Mouse (Mus musculus) MEL (cell line): Measurements from ENCODE around the gene Sh2b2. TPM values are rescaled to one million over a fixed set of nuclear protein-coding genes. Genes with fewer than 3 reads are reported as not detected.

Source experiments
- DNase-seq: peaks from one replicate; pipeline ENCODE4 v3.0.0; 2011; ENCODE audit warnings: low read depth, low spot score
- H3K27ac ChIP-seq: 2 replicates; pipeline ENCODE4 v1.5.1; 2012; ENCODE audit warnings: low read depth, mild to moderate bottlenecking, control low read depth, low read length, moderate library complexity; ENCODE audit not compliant: control insufficient read depth
- H3K27me3 ChIP-seq, 2 experiments: fragments of 150-350 bp in 1 of 2; sonication (generic) in 1 of 2; 2 replicates each; pipeline ENCODE4 v1.6.1; 2012; ENCODE audit warnings: low read length in 2 of 2, mild to moderate bottlenecking in 2 of 2, improper control_type of control experiment in 1 of 2, moderate library complexity in 1 of 2; ENCODE audit not compliant: insufficient read depth in 2 of 2, control insufficient read depth in 1 of 2
- H3K36me3 ChIP-seq, 2 experiments: 2 replicates each; pipeline ENCODE4 v1.6.1; 2012 to 2014; ENCODE audit warnings: low read length in 2 of 2, improper control_type of control experiment in 1 of 2, inconsistent platforms in 1 of 2, mild to moderate bottlenecking in 1 of 2; ENCODE audit not compliant: insufficient read depth in 2 of 2, control insufficient read depth in 1 of 2
- H3K4me1 ChIP-seq, 2 experiments: fragments of 150-350 bp in 1 of 2; sonication (generic) in 1 of 2; 2 replicates each; pipeline ENCODE4 v1.6.1; 2012; ENCODE audit warnings: low read length in 2 of 2, improper control_type of control experiment in 1 of 2, mild to moderate bottlenecking in 1 of 2; ENCODE audit not compliant: insufficient read depth in 2 of 2, control insufficient read depth in 1 of 2
- H3K4me3 ChIP-seq, 2 experiments: fragments of 150-350 bp in 1 of 2; sonication (generic) in 1 of 2; 2 replicates each; pipeline ENCODE4 v1.5.1; 2012; ENCODE audit warnings: low read depth in 2 of 2, low read length in 2 of 2, mild to moderate bottlenecking in 2 of 2, moderate library complexity in 2 of 2, control low read depth in 1 of 2, improper control_type of control experiment in 1 of 2; ENCODE audit not compliant: control insufficient read depth in 1 of 2, insufficient read depth in 1 of 2
- H3K79me2 ChIP-seq: 2 replicates; pipeline ENCODE4 v1.6.1; 2012; ENCODE audit warnings: mild to moderate bottlenecking, low read length, moderate library complexity; ENCODE audit not compliant: control insufficient read depth, poor library complexity, insufficient read depth
- H3K9ac ChIP-seq: 2 replicates; pipeline ENCODE4 v1.6.1; 2012; ENCODE audit warnings: low read depth, mild to moderate bottlenecking, control low read depth, low read length, moderate library complexity; ENCODE audit not compliant: control insufficient read depth, poor library complexity, severe bottlenecking
- H3K9me3 ChIP-seq: fragments of 150-350 bp; sonication (generic); replicated peaks from 2 replicates; pipeline ENCODE4 v1.6.1; 2012; ENCODE audit warnings: mild to moderate bottlenecking, low read length, improper control_type of control experiment, moderate library complexity; ENCODE audit not compliant: insufficient read depth
- BHLHE40 ChIP-seq: IDR thresholded peaks from 2 replicates; pipeline ENCODE4 v1.6.1; 2012; ENCODE audit warnings: low read depth, mild to moderate bottlenecking, inconsistent platforms, low read length, improper control_type of control experiment, borderline replicate concordance
- EP300 ChIP-seq, 2 experiments: IDR thresholded peaks; 2 replicates each; pipeline ENCODE4 v1.6.1; 2011; ENCODE audit warnings: improper control_type of control experiment in 2 of 2, low read length in 2 of 2, low read depth in 1 of 2, mild to moderate bottlenecking in 1 of 2
- KAT2A ChIP-seq: conservative IDR thresholded peaks from 2 replicates; pipeline ENCODE4 v1.6.1; 2012; ENCODE audit warnings: low read depth, low read length, improper control_type of control experiment, inconsistent platforms
- MAX ChIP-seq: IDR thresholded peaks from 2 replicates; pipeline ENCODE4 v1.6.1; 2011; ENCODE audit warnings: low read length, improper control_type of control experiment
- MXI1 ChIP-seq: IDR thresholded peaks from 2 replicates; pipeline ENCODE4 v1.6.1; 2011; ENCODE audit warnings: mild to moderate bottlenecking, low read depth, low read length, improper control_type of control experiment
- NRF1 ChIP-seq: IDR thresholded peaks from 2 replicates; pipeline ENCODE4 v1.6.1; 2014; ENCODE audit warnings: low read depth, mild to moderate bottlenecking, inconsistent platforms, low read length, improper control_type of control experiment, moderate library complexity; ENCODE audit not compliant: poor library complexity, insufficient read depth, severe bottlenecking
- POLR2AphosphoS2 ChIP-seq: IDR thresholded peaks from 2 replicates; pipeline ENCODE4 v1.6.1; 2011; ENCODE audit warnings: low read length, improper control_type of control experiment
- RCOR1 ChIP-seq: IDR thresholded peaks from 2 replicates; pipeline ENCODE4 v1.6.1; 2012; ENCODE audit warnings: low read depth, mild to moderate bottlenecking, inconsistent platforms, low read length, improper control_type of control experiment
- SIN3A ChIP-seq: IDR thresholded peaks from 2 replicates; pipeline ENCODE4 v1.6.1; 2012; ENCODE audit warnings: low read length, improper control_type of control experiment, inconsistent platforms
- SMC3 ChIP-seq: IDR thresholded peaks from 2 replicates; pipeline ENCODE4 v1.6.1; 2011; ENCODE audit warnings: low read depth, low read length, improper control_type of control experiment
- TAL1 ChIP-seq: IDR thresholded peaks from 2 replicates; pipeline ENCODE4 v1.6.1; 2012; ENCODE audit warnings: mild to moderate bottlenecking, inconsistent platforms, low read length, moderate library complexity, mixed read lengths
- UBTF ChIP-seq: IDR thresholded peaks from 2 replicates; pipeline ENCODE4 v1.6.1; 2012; ENCODE audit warnings: low read depth, mild to moderate bottlenecking, inconsistent platforms, low read length, improper control_type of control experiment, moderate library complexity, borderline replicate concordance; ENCODE audit not compliant: insufficient read depth
- USF2 ChIP-seq, 2 experiments: IDR thresholded peaks; 2 replicates each; pipeline ENCODE4 v1.6.1; 2011 to 2012; ENCODE audit warnings: improper control_type of control experiment in 2 of 2, low read length in 2 of 2, borderline replicate concordance in 1 of 2, inconsistent platforms in 1 of 2, low read depth in 1 of 2, mild to moderate bottlenecking in 1 of 2; ENCODE audit not compliant: insufficient read depth in 1 of 2
- ZC3H11A ChIP-seq: IDR thresholded peaks from 2 replicates; pipeline ENCODE4 v1.6.1; 2012; ENCODE audit warnings: low read depth, mild to moderate bottlenecking, inconsistent platforms, low read length, improper control_type of control experiment
- ZKSCAN1 ChIP-seq: IDR thresholded peaks from 2 replicates; pipeline ENCODE4 v1.6.1; 2012; ENCODE audit warnings: low read depth, mild to moderate bottlenecking, inconsistent platforms, low read length, improper control_type of control experiment, moderate library complexity
- ZMIZ1 ChIP-seq: IDR thresholded peaks from 2 replicates; pipeline ENCODE4 v1.6.1; 2012; ENCODE audit warnings: low read depth, mild to moderate bottlenecking, inconsistent platforms, low read length, improper control_type of control experiment, moderate library complexity
- ZNF384 ChIP-seq: IDR thresholded peaks from 2 replicates; pipeline ENCODE4 v1.6.1; 2012; ENCODE audit warnings: low read depth, mild to moderate bottlenecking, inconsistent platforms, low read length, improper control_type of control experiment
- polyA plus RNA-seq, 2 experiments: library from polyadenylated mRNA; stranded (reverse) in 1 of 2; unstranded in 1 of 2; fragments of >175 nt in 1 of 2; fragments of >200 nt in 1 of 2; gene quantifications; 2 replicates each; pipeline versions ENCODE4 v1.2.1 to v1.2.4; 2012; ENCODE audit warnings: low replicate concordance in 2 of 2, low read depth in 1 of 2; ENCODE audit not compliant: insufficient read length in 2 of 2, insufficient read depth in 1 of 2, missing spikeins in 1 of 2
- total RNA-seq: library from RNA; depleted of rRNA; stranded (reverse); fragments of 300-350 nt; gene quantifications from 2 replicates; pipeline ENCODE4 v1.2.3, GENCODE M21; 2012

Gene Sh2b2
- total and polyA plus RNA-seq, 3 experiments = 0.07 TPM; not detected in 2

DNA sequence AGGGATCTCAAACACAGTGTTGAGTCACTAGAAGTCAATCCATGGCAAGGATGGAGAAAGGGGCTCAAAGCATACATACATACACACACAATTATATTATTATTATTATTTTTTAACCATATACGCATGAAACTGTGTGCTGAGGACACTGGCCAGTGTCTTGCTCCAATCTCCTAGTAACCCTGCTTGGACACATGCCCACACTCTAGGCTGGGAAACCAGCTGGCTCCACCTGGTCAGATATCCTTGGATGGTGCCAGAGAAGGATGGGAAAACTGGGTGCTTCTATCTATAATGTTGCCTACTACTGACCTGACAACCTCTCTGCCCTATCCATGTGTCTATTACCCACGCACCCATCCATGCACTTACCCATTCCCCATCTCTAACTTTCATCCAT is 45.2 kb upstream of the Sh2b2 start:
- Histone ChIP-seq H3K36me3 (peaks cover under 1 to 20% of the 10 kb centered on the region in 2 experiments; a peak in 3 of 4 replicates), H3K9ac (no peak overlapping the region), H3K79me2 (no peaks in the 10 kb centered on the region), H3K4me1 (peaks cover 0 to 3% of the 10 kb centered on the region in 2 experiments; a peak in 1 of 4 replicates), H3K27ac (no peak overlapping the region), H3K27me3 (no peaks in the 10 kb centered on the region), H3K4me3 (no peak overlapping the region), H3K9me3 (no peaks in the 10 kb centered on the region)
- TF ChIP-seq KAT2A (no peak), SIN3A (no peak), USF2 (IDR thresholded peaks at IDR 0.05; ENCODE audit: borderline replicate concordance in 1 of 2, insufficient read depth in 1 of 2, low read depth in 1 of 2, low read length in 2 of 2) (no peak), ZNF384 (no peak), TAL1 (no peak), SMC3 (no peak), UBTF (no peak), EP300 (IDR thresholded peaks at IDR 0.05; ENCODE audit: low read depth in 1 of 2, low read length in 2 of 2) (no peak), MXI1 (no peak), BHLHE40 (no peak), ZKSCAN1 (no peak)
- DNase-seq = no peak

DNA sequence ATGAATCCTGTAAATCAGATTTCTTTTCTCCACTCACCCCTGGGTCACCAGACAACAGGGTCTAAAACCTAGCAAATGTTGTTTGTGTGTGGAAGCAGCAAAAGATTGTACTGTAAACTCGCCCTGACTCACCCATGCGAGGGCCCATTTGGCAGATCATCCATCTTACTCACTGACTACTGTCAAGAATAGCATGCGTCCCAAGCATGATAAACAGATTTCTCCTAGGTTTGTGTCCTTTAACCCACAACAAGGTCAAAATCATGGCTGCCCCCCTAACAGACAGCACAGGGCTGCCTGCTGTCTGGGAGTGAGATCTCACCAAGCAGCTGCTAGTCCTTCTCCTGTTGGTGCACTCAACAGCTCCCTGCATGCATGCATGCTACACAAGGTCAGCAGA is 43.4 kb upstream of the Sh2b2 start:
- peaks cover 0 to 26% of the 10 kb centered on the region in 2 experiments; a peak in 2 of 4 replicates for H3K36me3 ChIP-seq

DNA sequence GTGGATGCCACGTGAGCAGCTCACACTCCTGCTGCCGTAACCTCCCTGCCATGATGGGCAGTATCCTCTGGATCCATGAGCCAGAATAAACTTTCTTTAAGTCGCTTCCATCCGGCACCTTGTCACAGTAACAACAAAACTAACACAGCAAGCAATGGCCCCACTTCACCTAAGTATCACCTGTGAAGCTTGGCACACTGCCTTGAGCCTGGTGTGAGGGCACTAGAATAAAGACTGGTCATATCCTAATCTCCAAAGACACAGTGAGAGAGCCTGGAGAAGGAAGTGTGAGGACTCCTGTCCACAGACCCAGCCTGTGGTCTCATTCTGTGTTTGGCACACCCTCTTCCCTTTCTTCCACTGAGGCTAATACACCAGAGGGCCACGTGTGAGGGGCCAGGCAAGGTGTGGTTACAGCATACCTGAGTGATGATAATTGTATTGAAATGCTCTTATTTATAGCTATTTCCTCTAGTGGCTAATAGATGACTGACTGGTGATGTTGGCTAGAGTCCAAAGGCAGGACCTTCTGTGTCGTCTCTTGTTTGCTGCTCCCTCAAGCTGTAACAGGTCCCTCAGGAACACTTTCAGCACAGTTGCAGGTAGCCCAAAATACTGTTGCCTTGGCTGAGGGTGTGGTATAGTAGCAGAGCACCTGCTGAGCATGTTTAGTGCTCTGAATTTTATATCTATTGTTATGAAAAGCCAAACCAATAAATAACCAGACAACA is 42.2 kb upstream of the Sh2b2 start:
- no peak overlapping the region for H3K27ac ChIP-seq
- H3K79me2 ChIP-seq = no peaks in the 10 kb centered on the region
- no peaks in the 10 kb centered on the region for H3K4me1 ChIP-seq
- H3K4me3 ChIP-seq = no peak overlapping the region
- TF ChIP-seq MAX (no peak), NRF1 (no peak), POLR2AphosphoS2 (no peak), ZC3H11A (no peak), RCOR1 (no peak)
- H3K36me3 ChIP-seq = peaks cover 0 to 26% of the 10 kb centered on the region in 2 experiments; a peak in 2 of 4 replicates
- H3K9me3 ChIP-seq = no peaks in the 10 kb centered on the region
- DNase-seq = no peak
- no peak overlapping the region for H3K9ac ChIP-seq
- H3K27me3 ChIP-seq = no peaks in the 10 kb centered on the region

More for the DNA sequence above, 43.4 kb upstream of the Sh2b2 start:
- Histone ChIP-seq H3K79me2 (no peaks in the 10 kb centered on the region), H3K9ac (no peak overlapping the region), H3K27ac (no peak overlapping the region), H3K9me3 (no peaks in the 10 kb centered on the region), H3K4me1 (no peaks in the 10 kb centered on the region), H3K4me3 (no peak overlapping the region)
- DNase-seq = no peak
- TF ChIP-seq ZMIZ1 (no peak), ZNF384 (no peak)
- TF ChIP-seq, all 39 proteins: peak for 0
- no peaks in the 10 kb centered on the region for H3K27me3 ChIP-seq
